Mouse (Mus musculus) myocyte (in vitro differentiated cells): ENCODE data around the gene Xab2. TPM values are rescaled to one million over a fixed set of nuclear protein-coding genes. Genes with fewer than 3 reads are reported as not detected.

Experiments used
- H3K27me3 ChIP-seq: one replicate; pipeline ENCODE4 v1.6.1; 2011; ENCODE audit not compliant: control insufficient read depth, insufficient read depth, insufficient read length
- H3K36me3 ChIP-seq: one replicate; pipeline ENCODE4 v1.6.1; 2011; ENCODE audit not compliant: control insufficient read depth, insufficient read depth
- H3K4me2 ChIP-seq: one replicate; pipeline ENCODE4 v1.6.1; 2011; ENCODE audit warnings: low read depth, control low read depth
- H3K4me3 ChIP-seq: one replicate; pipeline ENCODE4 v1.5.1; 2011; ENCODE audit warnings: mild to moderate bottlenecking, control low read depth, moderate library complexity
- H3K79me2 ChIP-seq: one replicate; pipeline ENCODE4 v1.6.1; 2011; ENCODE audit not compliant: control insufficient read depth, insufficient read depth
- H3ac ChIP-seq: one replicate; pipeline ENCODE4 v1.6.1; 2011; ENCODE audit not compliant: control insufficient read depth, insufficient read length
- CEBPB ChIP-seq: IDR thresholded peaks from 2 replicates; pipeline ENCODE4 v1.6.1; 2011; ENCODE audit warnings: mild to moderate bottlenecking, moderate library complexity; ENCODE audit not compliant: poor library complexity, insufficient read depth, severe bottlenecking
- E2F4 ChIP-seq: IDR thresholded peaks from one replicate; pipeline ENCODE4 v1.6.1; 2011; ENCODE audit warnings: mild to moderate bottlenecking, control low read depth, moderate library complexity; ENCODE audit not compliant: insufficient read depth
- MAX ChIP-seq: IDR thresholded peaks from one replicate; pipeline ENCODE4 v1.6.1; 2011; ENCODE audit warnings: low read depth, mild to moderate bottlenecking, control low read depth
- MYOD1 ChIP-seq, 3 experiments: IDR thresholded peaks; one replicate each; pipeline ENCODE4 v1.6.1; 2011; ENCODE audit warnings: control low read depth in 2 of 3, low read depth in 2 of 3, mild to moderate bottlenecking in 2 of 3, moderate library complexity in 1 of 3; ENCODE audit not compliant: insufficient read length in 2 of 3, control insufficient read depth in 1 of 3
- MYOG ChIP-seq, 3 experiments: IDR thresholded peaks; one replicate each; pipeline ENCODE4 v1.6.1; 2011; ENCODE audit warnings: control low read depth in 2 of 3, low read depth in 2 of 3, mild to moderate bottlenecking in 2 of 3; ENCODE audit not compliant: insufficient read length in 2 of 3, control insufficient read depth in 1 of 3, insufficient read depth in 1 of 3
- POLR2A ChIP-seq: IDR thresholded peaks from one replicate; pipeline ENCODE4 v1.6.1; 2011; ENCODE audit warnings: low read depth, mild to moderate bottlenecking, control low read depth, moderate library complexity; ENCODE audit not compliant: insufficient read length
- POLR2AphosphoS2 ChIP-seq: IDR thresholded peaks from one replicate; pipeline ENCODE4 v1.6.1; 2011; ENCODE audit warnings: low read depth, control low read depth; ENCODE audit not compliant: insufficient read length
- REST ChIP-seq: IDR thresholded peaks from one replicate; pipeline ENCODE4 v1.6.1; 2011; ENCODE audit warnings: mild to moderate bottlenecking, control low read depth, moderate library complexity; ENCODE audit not compliant: insufficient read depth, insufficient read length
- SRF ChIP-seq: IDR thresholded peaks from one replicate; pipeline ENCODE4 v1.6.1; 2011; ENCODE audit warnings: low read depth; ENCODE audit not compliant: control insufficient read depth, insufficient read length
- TCF12 ChIP-seq: IDR thresholded peaks from one replicate; pipeline ENCODE4 v1.6.1; 2011; ENCODE audit warnings: mild to moderate bottlenecking, control low read depth; ENCODE audit not compliant: poor library complexity, insufficient read depth, severe bottlenecking
- TCF3 ChIP-seq: IDR thresholded peaks from one replicate; pipeline ENCODE4 v1.6.1; 2011; ENCODE audit warnings: low read depth, control low read depth; ENCODE audit not compliant: insufficient read length
- USF1 ChIP-seq: IDR thresholded peaks from one replicate; pipeline ENCODE4 v1.6.1; 2011; ENCODE audit warnings: low read depth, mild to moderate bottlenecking, control low read depth, moderate library complexity
- polyA plus RNA-seq: library from polyadenylated mRNA; unstranded; fragments of >200 nt; fragmentation: generic; extraction: Trizol; gene quantifications from one replicate; pipeline ENCODE4 v1.2.1, GENCODE M21; 2012; ENCODE audit warnings: missing spikeins

Xab2 gene
- polyA plus RNA-seq, 1 experiment = 44.6 TPM

GRCm38 (mm10) chr8:3579390-3580364 is 41.4 kb downstream of the Xab2 start:
- Histone ChIP-seq H3K4me2 (no peak overlapping the region), H3K36me3 (no peaks in the 10 kb centered on the region), H3ac (no peak overlapping the region), H3K27me3 (peaks cover 13% of the 10 kb centered on the region), H3K4me3 (no peak overlapping the region), H3K79me2 (no peaks in the 10 kb centered on the region)
- TF ChIP-seq CEBPB (no peak), POLR2A (no peak), TCF3 (no peak), MYOG (IDR thresholded peaks at IDR 0.05; ENCODE audit: control insufficient read depth in 1 of 3, insufficient read depth in 1 of 3, insufficient read length in 2 of 3, low read depth in 2 of 3) (no peak), REST (no peak), MYOD1 (IDR thresholded peaks at IDR 0.05; ENCODE audit: control insufficient read depth in 1 of 3, insufficient read length in 2 of 3, low read depth in 2 of 3) (no peak), TCF12 (no peak), USF1 (no peak), POLR2AphosphoS2 (no peak), SRF (no peak), E2F4 (no peak), MAX (no peak)

GRCm38 (mm10) chr8:3576211-3576960 is 44.7 kb downstream of the Xab2 start:
- no peak overlapping the region for H3K4me3 ChIP-seq
- no peaks in the 10 kb centered on the region for H3K79me2 ChIP-seq
- no peak for TF ChIP-seq TCF12
- no peak for TF ChIP-seq SRF
- TF ChIP-seq USF1 = no peak
- TF ChIP-seq E2F4 = no peak
- TF ChIP-seq POLR2A = no peak
- no peak for TF ChIP-seq CEBPB
- H3K27me3 ChIP-seq = peaks cover 19% of the 10 kb centered on the region
- H3K4me2 ChIP-seq = no peak overlapping the region
- no peak overlapping the region for H3ac ChIP-seq
- no peaks in the 10 kb centered on the region for H3K36me3 ChIP-seq

- no peak overlapping the region for H3ac ChIP-seq
- no peaks in the 10 kb centered on the region for H3K36me3 ChIP-seq
- H3K4me3 ChIP-seq = no peak overlapping the region
- peaks cover 17% of the 10 kb centered on the region for H3K27me3 ChIP-seq
- TF ChIP-seq POLR2AphosphoS2 = no peak
- TF ChIP-seq TCF3 = no peak
- no peaks in the 10 kb centered on the region for H3K79me2 ChIP-seq
- H3K4me2 ChIP-seq = no peak overlapping the region
Measured at GRCm38 (mm10) chr8:3574546-3574945, 46.6 kb downstream of the Xab2 start.

- Histone ChIP-seq H3K27me3 (peaks cover 9% of the 10 kb centered on the region), H3K36me3 (no peaks in the 10 kb centered on the region), H3K4me3 (no peak overlapping the region), H3K79me2 (no peaks in the 10 kb centered on the region), H3K4me2 (no peak overlapping the region), H3ac (no peak overlapping the region)
- TF ChIP-seq TCF12 = no peak
- no peak for TF ChIP-seq USF1
- TF ChIP-seq SRF = no peak
- no peak for TF ChIP-seq MYOD1 (IDR thresholded peaks at IDR 0.05; ENCODE audit: control insufficient read depth in 1 of 3, insufficient read length in 2 of 3, low read depth in 2 of 3)
- TF ChIP-seq POLR2A = no peak
- no peak for TF ChIP-seq REST
- no peak for TF ChIP-seq TCF3
- no peak for TF ChIP-seq POLR2AphosphoS2
- TF ChIP-seq E2F4 = no peak
- no peak for TF ChIP-seq MYOG (IDR thresholded peaks at IDR 0.05; ENCODE audit: control insufficient read depth in 1 of 3, insufficient read depth in 1 of 3, insufficient read length in 2 of 3, low read depth in 2 of 3)
- no peak for TF ChIP-seq MAX
- TF ChIP-seq CEBPB = no peak
Measured at GRCm38 (mm10) chr8:3569784-3570183, 51.3 kb downstream of the Xab2 start.

GRCm38 (mm10) chr8:3568378-3568777 is 52.7 kb downstream of the Xab2 start:
- TF ChIP-seq TCF3 (no peak), MYOG (IDR thresholded peaks at IDR 0.05; ENCODE audit: control insufficient read depth in 1 of 3, insufficient read depth in 1 of 3, insufficient read length in 2 of 3, low read depth in 2 of 3) (no peak), MAX (no peak), POLR2A (no peak)
- H3K36me3 ChIP-seq = no peaks in the 10 kb centered on the region
- peaks cover 9% of the 10 kb centered on the region for H3K27me3 ChIP-seq
- H3K79me2 ChIP-seq = no peaks in the 10 kb centered on the region
- peak overlapping the region; percentile 57 for H3K4me2 ChIP-seq
- H3ac ChIP-seq = no peak overlapping the region
- H3K4me3 ChIP-seq = no peak overlapping the region
